Mouse (Mus musculus) lung, adult 2 months (tissue): Measurements from ENCODE around the gene Tmem135. TPM values are rescaled to one million over a fixed set of nuclear protein-coding genes. Genes with fewer than 3 reads are reported as not detected.

Experiments
- DNase-seq: peaks from one replicate; pipeline ENCODE4 v3.0.0; 2022
- H3K4me1 ChIP-seq: fragments of 200-500 bp; 2 replicates; pipeline ENCODE4 v1.6.1; 2011; ENCODE audit warnings: low read length; ENCODE audit not compliant: control insufficient read depth, insufficient read depth
- H3K4me3 ChIP-seq: fragments of 200-500 bp; replicated peaks from 2 replicates; pipeline ENCODE3; 2011; ENCODE audit warnings: low read depth, mild to moderate bottlenecking, control low read depth, low read length; ENCODE audit errors: extremely low read depth
- CTCF ChIP-seq: fragments of 200-500 bp; IDR thresholded peaks from 2 replicates; pipeline ENCODE4 v1.5.1; 2011; ENCODE audit warnings: mild to moderate bottlenecking, low read length, control low read depth; ENCODE audit not compliant: insufficient read depth
- POLR2A ChIP-seq: fragments of 200-500 bp; IDR thresholded peaks from 2 replicates; pipeline ENCODE4 v1.6.1; 2011; ENCODE audit warnings: low read depth, mild to moderate bottlenecking, control low read depth, low read length, borderline replicate concordance; ENCODE audit errors: extremely low read depth
- WGBS: fragments of 180-500 bp; shearing (Covaris S2); methylation state at CpG from one replicate; pipeline ENCODE4 v1.1.7; 2018; 5-methylcytosine and 5-hydroxymethylcytosine counted together
- polyA plus RNA-seq: library from polyadenylated mRNA; depleted of rRNA; stranded (reverse); fragments of >200 nt; gene quantifications from 2 replicates; pipeline ENCODE4 v1.2.3, GENCODE M21; 2012

Gene Tmem135
- polyA plus RNA-seq, 1 experiment, result 48.9 TPM

DNA sequence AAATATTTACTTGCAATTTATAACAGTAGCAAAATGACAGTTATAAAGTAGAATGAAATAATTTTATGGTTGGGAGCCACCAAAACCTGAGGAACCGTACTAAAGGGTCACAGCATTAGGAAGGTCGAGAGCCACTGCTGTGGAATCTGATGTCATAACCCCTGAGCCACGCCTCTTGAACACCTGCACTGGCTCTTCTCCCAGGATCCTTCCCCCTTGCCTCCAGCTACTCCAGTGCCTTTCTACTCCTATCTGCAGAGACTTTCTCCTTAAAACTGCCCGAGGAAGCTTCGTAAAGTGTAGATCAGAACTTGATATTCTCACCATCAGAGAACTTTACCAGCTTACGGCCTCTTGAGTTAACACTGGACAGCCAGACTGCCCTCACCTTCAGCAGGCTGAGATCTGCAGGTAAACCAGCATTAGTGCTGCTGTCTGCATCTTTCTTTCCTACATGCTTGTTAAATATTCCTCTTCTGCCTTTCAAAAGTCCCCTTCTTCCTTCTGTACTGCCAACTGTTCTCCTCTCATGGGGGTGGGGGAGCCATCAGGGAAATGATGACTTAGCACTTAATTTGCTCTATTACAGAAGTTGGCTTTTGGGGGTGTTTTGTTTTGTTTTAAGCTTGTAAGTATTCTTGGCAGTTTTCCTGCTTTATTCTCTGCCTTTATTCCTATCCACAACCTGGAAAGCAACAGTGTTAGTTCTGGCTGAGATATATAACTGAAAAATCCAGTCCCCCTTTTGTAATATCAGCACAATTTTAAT is 242.2 kb downstream of the Tmem135 start:
- WGBS, result 79% methylated on average over 6 of the region's 6 CpGs

GRCm38 (mm10) chr7:89157356-89157755 is 246.7 kb downstream of the Tmem135 start:
- no peak for TF ChIP-seq POLR2A
- TF ChIP-seq CTCF, result no peak

More for the DNA sequence above, 242.2 kb downstream of the Tmem135 start:
- H3K4me1 ChIP-seq, result no peaks in the 10 kb centered on the region
- H3K4me3 ChIP-seq, result no peak overlapping the region
- TF ChIP-seq CTCF, result no peak
- TF ChIP-seq POLR2A, result no peak
- DNase-seq, result no peak

DNA sequence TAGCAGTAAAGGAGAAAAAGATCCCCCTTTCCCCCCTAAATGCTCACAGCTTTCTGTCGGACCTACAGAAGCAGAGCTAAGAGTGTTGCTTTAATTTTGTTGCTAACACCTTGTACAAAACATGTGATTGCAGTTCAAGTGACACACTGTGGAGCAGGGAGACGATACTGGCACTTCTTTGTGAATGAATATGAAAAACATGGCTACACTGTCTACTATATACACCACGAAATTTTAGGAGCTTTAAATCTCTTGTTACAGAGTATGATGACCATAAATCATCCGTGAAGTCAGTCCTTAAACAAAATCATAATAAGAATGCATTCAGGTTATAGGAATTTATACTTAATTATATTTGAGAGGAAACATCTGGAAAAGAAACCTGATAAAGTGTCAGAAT is 247.4 kb downstream of the Tmem135 start:
- Histone ChIP-seq H3K4me1 (no peaks in the 10 kb centered on the region; the same call in 1 of the 2 replicates), H3K4me3 (no peak overlapping the region)
- no peak for TF ChIP-seq CTCF
- no peak for TF ChIP-seq POLR2A
- DNase-seq, result no peak
- 81% methylated on average over 4 of the region's 4 CpGs for WGBS

More at GRCm38 (mm10) chr7:89157356-89157755, 246.7 kb downstream of the Tmem135 start:
- no peak overlapping the region for H3K4me3 ChIP-seq
- no peak for DNase-seq
- H3K4me1 ChIP-seq, result no peaks in the 10 kb centered on the region; the same call in 1 of the 2 replicates
- WGBS, result 79% methylated on average over 8 of the region's 8 CpGs

DNA sequence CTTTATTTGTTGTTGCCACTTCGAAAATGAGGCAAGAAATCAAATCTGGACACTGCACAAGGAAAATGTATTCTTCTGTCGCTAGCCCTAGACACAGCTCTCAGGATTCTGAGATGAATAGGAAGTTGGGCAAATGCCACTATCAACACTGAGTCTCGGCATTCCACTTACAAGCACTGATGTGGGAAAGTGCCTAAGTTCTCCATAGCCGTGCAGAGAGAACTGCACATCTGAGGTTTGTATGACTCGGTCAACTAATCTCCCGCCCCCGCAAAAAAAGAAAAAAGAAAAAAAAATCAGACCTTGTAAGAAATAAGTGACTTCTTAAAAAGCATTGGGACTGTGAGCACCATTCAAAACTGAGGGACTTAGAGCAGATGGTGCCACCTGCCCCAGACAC is 248.3 kb downstream of the Tmem135 start:
- Histone ChIP-seq H3K4me1 (no peaks in the 10 kb centered on the region; the same call in 1 of the 2 replicates), H3K4me3 (no peak overlapping the region)
- WGBS, result 51% methylated on average over 7 of the region's 7 CpGs
- no peak for TF ChIP-seq CTCF
- no peak for TF ChIP-seq POLR2A
- no peak for DNase-seq

- DNase-seq, result no peak
- 77% methylated on average over 6 of the region's 6 CpGs for WGBS
- TF ChIP-seq CTCF, result no peak
- Histone ChIP-seq H3K4me1 (no peaks in the 10 kb centered on the region; the same call in 1 of the 2 replicates), H3K4me3 (no peak overlapping the region)
Measured at GRCm38 (mm10) chr7:89155223-89155622, 248.8 kb downstream of the Tmem135 start.

- Histone ChIP-seq H3K4me3 (no peak overlapping the region), H3K4me1 (no peaks in the 10 kb centered on the region; the same call in 1 of the 2 replicates)
- DNase-seq, result no peak
- 63% methylated on average over 6 of the region's 6 CpGs for WGBS
- no peak for TF ChIP-seq POLR2A
- TF ChIP-seq CTCF, result no peak
Measured at GRCm38 (mm10) chr7:89151345-89151744, 252.7 kb downstream of the Tmem135 start.

GRCm38 (mm10) chr7:89140640-89141300 is 263.3 kb downstream of the Tmem135 start:
- DNase-seq, result no peak
- 83% methylated on average over 5 of the region's 5 CpGs for WGBS
- no peak for TF ChIP-seq CTCF
- no peak for TF ChIP-seq POLR2A
- Histone ChIP-seq H3K4me1 (no peaks in the 10 kb centered on the region), H3K4me3 (no peak overlapping the region)

- Histone ChIP-seq H3K4me3 (no peak overlapping the region), H3K4me1 (no peaks in the 10 kb centered on the region)
- no peak for DNase-seq
- 67% methylated on average over 5 of the region's 5 CpGs for WGBS
- TF ChIP-seq POLR2A (no peak), CTCF (no peak)
Measured at GRCm38 (mm10) chr7:89134884-89135511, 269.0 kb downstream of the Tmem135 start.

DNA sequence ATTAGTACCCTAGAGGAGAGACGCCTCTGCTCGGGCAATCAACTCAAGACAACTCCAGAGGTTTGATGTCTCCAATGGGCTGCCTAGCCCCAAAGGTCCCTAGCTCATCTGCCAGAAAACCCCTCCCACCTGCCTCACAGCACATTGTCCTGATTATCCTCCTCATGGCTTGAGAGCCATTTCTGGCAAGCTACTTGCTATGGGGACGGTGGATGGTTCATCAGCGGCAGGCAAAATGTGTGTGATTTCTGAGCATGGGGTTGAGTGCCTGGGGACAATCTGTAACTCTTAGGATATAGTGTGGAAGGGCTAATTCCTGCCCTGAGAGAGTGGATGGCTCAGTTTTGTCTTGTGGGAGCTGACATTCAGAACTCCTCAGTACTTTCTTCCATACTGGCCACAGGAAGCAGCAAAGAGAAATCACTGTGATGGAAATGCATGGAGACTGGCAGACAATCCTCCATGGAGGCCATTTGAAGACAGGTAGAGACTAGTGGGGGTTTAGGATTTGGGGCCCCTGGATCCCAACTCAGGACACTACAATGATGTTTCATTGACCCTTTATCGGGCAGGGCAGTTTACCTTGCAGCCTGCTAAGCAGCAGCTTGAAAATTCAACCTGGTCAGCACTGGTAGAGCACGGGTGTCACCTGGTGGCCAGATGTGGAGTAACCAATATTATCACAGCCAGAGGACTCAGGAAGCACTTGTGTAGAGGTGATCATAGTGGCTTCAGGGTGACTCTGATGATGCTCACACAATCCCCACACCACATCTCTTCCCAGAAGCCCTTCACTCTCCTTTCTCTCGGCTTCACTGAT is 277.7 kb downstream of the Tmem135 start:
- Histone ChIP-seq H3K4me1 (no peaks in the 10 kb centered on the region), H3K4me3 (no peak overlapping the region)
- peak; percentile 65 for DNase-seq
- WGBS, result 54% methylated on average over 7 of the region's 7 CpGs
- TF ChIP-seq CTCF (peak; percentile 92), POLR2A (no peak)
